In the genomic region with DNA sequence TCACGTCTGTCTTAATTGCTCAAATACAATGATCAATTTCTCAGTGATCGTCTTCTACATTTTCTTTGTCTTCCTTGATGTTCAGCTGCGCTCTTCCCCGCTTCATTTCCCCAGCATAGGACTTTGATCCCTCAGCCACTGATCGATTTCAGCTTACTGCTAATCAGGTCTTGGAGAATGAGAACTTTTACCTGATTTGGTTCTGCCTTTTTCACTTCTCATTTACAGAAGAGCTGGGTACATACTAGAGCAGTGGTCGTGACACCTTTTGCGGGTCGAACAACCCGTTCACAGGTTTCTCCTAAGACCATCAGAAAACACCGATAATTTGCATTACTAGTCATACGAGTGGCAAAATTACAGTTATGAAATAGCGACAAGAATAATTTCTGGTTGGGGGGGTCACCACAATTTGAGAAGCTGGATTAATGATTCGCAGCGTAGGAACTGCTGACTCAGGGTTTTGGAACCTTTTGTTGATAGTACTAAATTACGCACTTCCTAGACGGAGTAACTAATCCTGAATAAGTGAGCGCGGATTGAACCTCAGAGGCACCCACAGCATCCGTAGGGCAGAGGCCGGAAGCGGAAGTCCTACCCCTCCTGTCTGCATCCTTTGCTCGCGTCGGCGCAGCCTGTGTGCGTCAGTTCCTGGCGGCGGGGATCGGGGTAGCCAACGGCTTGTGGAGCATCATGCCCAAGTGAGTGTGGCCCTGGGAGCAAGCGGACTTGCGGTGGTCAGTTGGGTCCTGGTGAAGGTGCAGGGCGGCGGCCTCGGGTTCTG, we compare ENCODE assay signal across 8 mouse cellular contexts. TPM values are rescaled to one million over a fixed set of nuclear protein-coding genes. Genes with fewer than 3 reads are reported as not detected.
DNase-seq lines count a peak whose midpoint lies in the region; ATAC-seq and TF ChIP-seq lines count a peak whose summit lies in the region.

No protein-coding gene starts in this region.

- peak; percentile 85 for TF ChIP-seq EP300 in heart, postnatal 0 days (IDR thresholded peaks at IDR 0.05; ENCODE audit: low read depth)

- TF ChIP-seq CTCF in E14TG2a.4 (conservative IDR thresholded peaks at IDR 0.05; ENCODE audit: low read length) = no peak
- no peak for TF ChIP-seq CTCF in heart, postnatal 0 days (IDR thresholded peaks at IDR 0.05; ENCODE audit: low read depth)
- no peak for TF ChIP-seq CTCF in testis, adult 2 months (IDR thresholded peaks at IDR 0.05; ENCODE audit: control insufficient read depth, insufficient read depth, insufficient replicate concordance, low read depth, low read length)

- peak; percentile 91 for DNase-seq in c-Kit-positive CD71-positive TER-119-positive erythroid progenitor cells, embryonic 14.5 days (ENCODE audit: low spot score)
- peak; percentile 99 for DNase-seq in heart, postnatal 0 days (ENCODE audit: low spot score)
- peak; percentile 96 for DNase-seq in kidney, postnatal 4 days

- peak; percentile 95 for TF ChIP-seq POLR2A in testis, adult 2 months (IDR thresholded peaks at IDR 0.05; ENCODE audit: control insufficient read depth, low read depth, low read length)

- no peaks in the 10 kb centered on the region for H3K27me3 ChIP-seq in E14TG2a.4 (ENCODE audit: insufficient read depth, low read length)
- peaks cover 5% of the 10 kb centered on the region; the same call in 1 of the 2 replicates for H3K27me3 ChIP-seq in forebrain, embryonic 12.5 days
- H3K27me3 ChIP-seq in heart, postnatal 0 days (ENCODE audit: control insufficient read depth, insufficient read depth, low read length) = no peaks in the 10 kb centered on the region
- no peaks in the 10 kb centered on the region for H3K27me3 ChIP-seq in liver, embryonic 16.5 days (ENCODE audit: control insufficient read depth, insufficient read depth, low read depth, low read length)
- peaks cover 15% of the 10 kb centered on the region for H3K27me3 ChIP-seq in neural tube, embryonic 13.5 days
- no peaks in the 10 kb centered on the region for H3K27me3 ChIP-seq in testis, adult 2 months (ENCODE audit: control insufficient read depth, insufficient read depth, low read length)

- H3K27ac ChIP-seq in forebrain, embryonic 12.5 days = 0 out of 2 replicates have a peak overlapping the region, but pooled peaks have one; percentile 37
- H3K27ac ChIP-seq in heart, postnatal 0 days (ENCODE audit: low read depth) = peak overlapping the region; percentile 51
- H3K27ac ChIP-seq in liver, embryonic 16.5 days (ENCODE audit: low read length) = peak overlapping the region; percentile 86
- peak overlapping the region; percentile 67 for H3K27ac ChIP-seq in neural tube, embryonic 13.5 days (replicated peaks)
- peak overlapping the region; percentile 84 for H3K27ac ChIP-seq in testis, adult 2 months (ENCODE audit: control insufficient read depth, insufficient read depth, low read depth, low read length)

- peaks cover 39% of the 10 kb centered on the region for H3K36me3 ChIP-seq in E14TG2a.4 (ENCODE audit: insufficient read depth, low read length)
- H3K36me3 ChIP-seq in forebrain, embryonic 12.5 days (replicated peaks) = peaks cover 26% of the 10 kb centered on the region
- peaks cover 24% of the 10 kb centered on the region for H3K36me3 ChIP-seq in heart, postnatal 0 days (replicated peaks; ENCODE audit: control insufficient read depth, insufficient read depth, low read length)
- peaks cover 12% of the 10 kb centered on the region for H3K36me3 ChIP-seq in liver, embryonic 16.5 days (ENCODE audit: control insufficient read depth, insufficient read depth)
- peaks cover 26% of the 10 kb centered on the region for H3K36me3 ChIP-seq in neural tube, embryonic 13.5 days
- no peaks in the 10 kb centered on the region; the same call in 1 of the 2 replicates for H3K36me3 ChIP-seq in testis, adult 2 months (ENCODE audit: control insufficient read depth, insufficient read depth, low read length)

- WGBS in forebrain, embryonic 12.5 days = 3% methylated on average over 35 of the region's 35 CpGs
- 2% methylated on average over 35 of the region's 35 CpGs for WGBS in heart, postnatal 0 days
- 3% methylated on average over 35 of the region's 35 CpGs for WGBS in liver, embryonic 16.5 days (ENCODE audit: insufficient replicate concordance)
- 3% methylated on average over 35 of the region's 35 CpGs for WGBS in neural tube, embryonic 13.5 days

- H3K4me3 ChIP-seq in E14TG2a.4 (replicated peaks; ENCODE audit: low read length) = peak overlapping the region; percentile 99
- peak overlapping the region; percentile 80 for H3K4me3 ChIP-seq in forebrain, embryonic 12.5 days (replicated peaks)
- peak overlapping the region; percentile 89 for H3K4me3 ChIP-seq in heart, postnatal 0 days (ENCODE audit: low read depth, low read length)
- H3K4me3 ChIP-seq in liver, embryonic 16.5 days (ENCODE audit: low read depth, low read length) = peak overlapping the region; percentile 81
- peak overlapping the region; percentile 85 for H3K4me3 ChIP-seq in neural tube, embryonic 13.5 days
- peak overlapping the region; percentile 92 for H3K4me3 ChIP-seq in testis, adult 2 months (ENCODE audit: control insufficient read depth, low read depth, low read length)

- ATAC-seq in forebrain, embryonic 12.5 days (ENCODE audit: low FRiP score) = peak; percentile 97
- peak; percentile 99 for ATAC-seq in heart, postnatal 0 days (ENCODE audit: insufficient read depth, low read depth)
- peak; percentile 100 for ATAC-seq in liver, embryonic 16.5 days (ENCODE audit: low read depth)
- ATAC-seq in neural tube, embryonic 13.5 days (ENCODE audit: low read depth) = peak; percentile 98

- peaks cover 21% of the 10 kb centered on the region for H3K4me1 ChIP-seq in E14TG2a.4 (replicated peaks; ENCODE audit: low read depth, low read length)
- H3K4me1 ChIP-seq in forebrain, embryonic 12.5 days = peaks cover 13% of the 10 kb centered on the region
- peaks cover 11% of the 10 kb centered on the region for H3K4me1 ChIP-seq in heart, postnatal 0 days (ENCODE audit: control insufficient read depth, insufficient read depth)
- H3K4me1 ChIP-seq in liver, embryonic 16.5 days (ENCODE audit: control insufficient read depth, low read depth, low read length) = peaks cover 11% of the 10 kb centered on the region
- H3K4me1 ChIP-seq in neural tube, embryonic 13.5 days (replicated peaks) = peaks cover 19% of the 10 kb centered on the region
- no peaks in the 10 kb centered on the region for H3K4me1 ChIP-seq in testis, adult 2 months (ENCODE audit: control insufficient read depth, insufficient read depth, low read length)

- H3K4me2 ChIP-seq in forebrain, embryonic 12.5 days = peak overlapping the region; percentile 62
- peak overlapping the region; percentile 86 for H3K4me2 ChIP-seq in heart, postnatal 0 days (ENCODE audit: low read depth, low read length)
- H3K4me2 ChIP-seq in liver, embryonic 16.5 days (ENCODE audit: low read depth, low read length) = peak overlapping the region; percentile 87
- peak overlapping the region; percentile 73 for H3K4me2 ChIP-seq in neural tube, embryonic 13.5 days

- H3K9ac ChIP-seq in forebrain, embryonic 12.5 days = peak overlapping the region; percentile 74
- peak overlapping the region; percentile 76 for H3K9ac ChIP-seq in heart, postnatal 0 days (replicated peaks; ENCODE audit: low read depth, low read length)
- peak overlapping the region; percentile 78 for H3K9ac ChIP-seq in liver, embryonic 16.5 days (ENCODE audit: low read depth, low read length)
- peak overlapping the region; percentile 85 for H3K9ac ChIP-seq in neural tube, embryonic 13.5 days

- H3K9me3 ChIP-seq in E14TG2a.4 (ENCODE audit: low read length) = no peaks in the 10 kb centered on the region
- no peaks in the 10 kb centered on the region for H3K9me3 ChIP-seq in forebrain, embryonic 12.5 days
- no peaks in the 10 kb centered on the region for H3K9me3 ChIP-seq in heart, postnatal 0 days (replicated peaks; ENCODE audit: control insufficient read depth, low read length)
- H3K9me3 ChIP-seq in liver, embryonic 16.5 days (replicated peaks; ENCODE audit: control insufficient read depth, low read length) = no peaks in the 10 kb centered on the region
- H3K9me3 ChIP-seq in neural tube, embryonic 13.5 days = no peaks in the 10 kb centered on the region

RNA-seq across cellular contexts. Expression of gene Snrpc, which starts 1.7 kb away (rescaled TPM):
- 367 and 371 TPM in 2 replicates for polyA plus RNA-seq in forebrain, embryonic 12.5 days (2016; fragmentation: Nextera tagmentation; extraction: Ambion mirVana)
- total RNA-seq in heart, postnatal 0 days (2014; rRNA removed; ENCODE audit: low replicate concordance) = 113 and 125 TPM in 2 replicates
- 182 and 185 TPM in 2 replicates for polyA plus RNA-seq in heart, postnatal 0 days (2015; fragmentation: Nextera tagmentation; extraction: Ambion mirVana)
- 105 and 114 TPM in 2 replicates for polyA plus RNA-seq in liver, embryonic 16.5 days (2015; fragmentation: Nextera tagmentation; extraction: Ambion mirVana)
- 257 and 271 TPM in 2 replicates for polyA plus RNA-seq in neural tube, embryonic 13.5 days (2015; fragmentation: Nextera tagmentation; extraction: Ambion mirVana)
- 173 and 198 TPM in 2 replicates for polyA plus RNA-seq in testis, adult 2 months (2012; rRNA removed)

RNA-seq across cellular contexts. Expression of gene Uhrf1bp1, which starts 16.6 kb away (rescaled TPM):
- 10.0 and 10.5 TPM in 2 replicates for polyA plus RNA-seq in forebrain, embryonic 12.5 days (2016; fragmentation: Nextera tagmentation; extraction: Ambion mirVana)
- 5.3 and 12.3 TPM in 2 replicates for total RNA-seq in heart, postnatal 0 days (2014; rRNA removed; ENCODE audit: low replicate concordance)
- polyA plus RNA-seq in heart, postnatal 0 days (2015; fragmentation: Nextera tagmentation; extraction: Ambion mirVana) = 1.4 and 1.9 TPM in 2 replicates
- polyA plus RNA-seq in liver, embryonic 16.5 days (2015; fragmentation: Nextera tagmentation; extraction: Ambion mirVana) = 2.4 and 2.5 TPM in 2 replicates
- polyA plus RNA-seq in neural tube, embryonic 13.5 days (2015; fragmentation: Nextera tagmentation; extraction: Ambion mirVana) = 5.1 and 6.0 TPM in 2 replicates
- 16.7 and 17.0 TPM in 2 replicates for polyA plus RNA-seq in testis, adult 2 months (2012; rRNA removed)

RNA-seq across cellular contexts. Expression of gene D17Wsu92e, which starts 19.2 kb away (rescaled TPM):
- polyA plus RNA-seq in forebrain, embryonic 12.5 days (2016; fragmentation: Nextera tagmentation; extraction: Ambion mirVana) = 11.1 and 11.4 TPM in 2 replicates
- total RNA-seq in heart, postnatal 0 days (2014; rRNA removed; ENCODE audit: low replicate concordance) = 80.6 and 85.7 TPM in 2 replicates
- 12.5 and 15.0 TPM in 2 replicates for polyA plus RNA-seq in heart, postnatal 0 days (2015; fragmentation: Nextera tagmentation; extraction: Ambion mirVana)
- polyA plus RNA-seq in liver, embryonic 16.5 days (2015; fragmentation: Nextera tagmentation; extraction: Ambion mirVana) = 14.3 and 16.8 TPM in 2 replicates
- polyA plus RNA-seq in neural tube, embryonic 13.5 days (2015; fragmentation: Nextera tagmentation; extraction: Ambion mirVana) = 9.2 and 10.0 TPM in 2 replicates
- 109 and 111 TPM in 2 replicates for polyA plus RNA-seq in testis, adult 2 months (2012; rRNA removed)

Comparison
In these comparisons a context has a peak if more than half of its experiments do, and no peak if none do; other contexts are left out.
1. Peak in every context shown above with its lines: DNase-seq, ATAC-seq, H3K4me3 ChIP-seq and H3K27ac ChIP-seq.